Mouse (Mus musculus): ENCODE measurements around the gene Prkcd. TPM values are rescaled to one million over a fixed set of nuclear protein-coding genes. Genes with fewer than 3 reads are reported as not detected.
"Not testable (repeated sequence)": the region's sequence is repeated elsewhere in the genome, so short reads cannot be mapped to it uniquely, and the experiment has no call there.

Gene Prkcd
- polyA plus RNA-seq, 1 experiment from 2014 or later: 34.6 TPM

- ATAC-seq: no peak
- no peak overlapping the region for H3K27ac ChIP-seq (ENCODE audit: low read length)
- 89% methylated on average over 5 of the region's 5 CpGs for WGBS
Measured at GRCm38 (mm10) chr14:30585323-30585722, 40.7 kb downstream of the Prkcd start.

GRCm38 (mm10) chr14:30584497-30585251, 41.3 kb downstream of the Prkcd start:
- Histone ChIP-seq H3K4me1 (replicated peaks; ENCODE audit: control insufficient read depth, insufficient read depth, low read length) (peaks cover 15% of the 10 kb centered on the region), H3K9me3 (ENCODE audit: control insufficient read depth, low read length) (no peaks in the 10 kb centered on the region), H3K27me3 (replicated peaks; ENCODE audit: control insufficient read depth, insufficient read depth, low read length) (no peaks in the 10 kb centered on the region), H3K36me3 (ENCODE audit: control insufficient read depth, insufficient read depth) (no peaks in the 10 kb centered on the region), H3K27ac (ENCODE audit: low read length) (no peak overlapping the region), H3K9ac (replicated peaks; ENCODE audit: low read depth, low read length) (no peak overlapping the region), H3K4me2 (ENCODE audit: low read length) (no peak overlapping the region), H3K4me3 (replicated peaks; ENCODE audit: low read length) (no peak overlapping the region)
- ATAC-seq: no peak
- WGBS: 41% methylated on average over 19 of the region's 19 CpGs

More at GRCm38 (mm10) chr14:30585323-30585722, 40.7 kb downstream of the Prkcd start:
- Histone ChIP-seq H3K4me1 (replicated peaks; ENCODE audit: control insufficient read depth, insufficient read depth, low read length) (peaks cover 15% of the 10 kb centered on the region), H3K27me3 (replicated peaks; ENCODE audit: control insufficient read depth, insufficient read depth, low read length) (no peaks in the 10 kb centered on the region), H3K9me3 (ENCODE audit: control insufficient read depth, low read length) (no peaks in the 10 kb centered on the region), H3K4me3 (replicated peaks; ENCODE audit: low read length) (no peak overlapping the region), H3K9ac (replicated peaks; ENCODE audit: low read depth, low read length) (no peak overlapping the region), H3K36me3 (ENCODE audit: control insufficient read depth, insufficient read depth) (no peaks in the 10 kb centered on the region), H3K4me2 (ENCODE audit: low read length) (no peak overlapping the region)

- Histone ChIP-seq H3K9me3 (ENCODE audit: control insufficient read depth, low read length) (no peaks in the 10 kb centered on the region), H3K4me2 (ENCODE audit: low read length) (no peak overlapping the region), H3K4me3 (replicated peaks; ENCODE audit: low read length) (no peak overlapping the region), H3K27ac (ENCODE audit: low read length) (no peak overlapping the region), H3K4me1 (replicated peaks; ENCODE audit: control insufficient read depth, insufficient read depth, low read length) (peaks cover 15% of the 10 kb centered on the region), H3K36me3 (ENCODE audit: control insufficient read depth, insufficient read depth) (no peaks in the 10 kb centered on the region), H3K27me3 (replicated peaks; ENCODE audit: control insufficient read depth, insufficient read depth, low read length) (no peaks in the 10 kb centered on the region), H3K9ac (replicated peaks; ENCODE audit: low read depth, low read length) (no peak overlapping the region)
- WGBS: 67% methylated on average over 2 of the region's 2 CpGs
- ATAC-seq: no peak
Measured at GRCm38 (mm10) chr14:30584077-30584476, 41.9 kb downstream of the Prkcd start.

- Histone ChIP-seq H3K9me3 (ENCODE audit: control insufficient read depth, low read length) (no peaks in the 10 kb centered on the region), H3K27ac (ENCODE audit: low read length) (no peak overlapping the region), H3K4me2 (ENCODE audit: low read length) (no peak overlapping the region), H3K4me3 (replicated peaks; ENCODE audit: low read length) (no peak overlapping the region), H3K36me3 (ENCODE audit: control insufficient read depth, insufficient read depth) (peaks cover 3% of the 10 kb centered on the region), H3K4me1 (replicated peaks; ENCODE audit: control insufficient read depth, insufficient read depth, low read length) (peaks cover under 1% of the 10 kb centered on the region), H3K9ac (replicated peaks; ENCODE audit: low read depth, low read length) (no peak overlapping the region), H3K27me3 (replicated peaks; ENCODE audit: control insufficient read depth, insufficient read depth, low read length) (no peaks in the 10 kb centered on the region)
- no peak for ATAC-seq
- 65% methylated on average over 1 of the region's 1 CpGs for WGBS
Measured at GRCm38 (mm10) chr14:30581238-30581637, 44.8 kb downstream of the Prkcd start.

DNA sequence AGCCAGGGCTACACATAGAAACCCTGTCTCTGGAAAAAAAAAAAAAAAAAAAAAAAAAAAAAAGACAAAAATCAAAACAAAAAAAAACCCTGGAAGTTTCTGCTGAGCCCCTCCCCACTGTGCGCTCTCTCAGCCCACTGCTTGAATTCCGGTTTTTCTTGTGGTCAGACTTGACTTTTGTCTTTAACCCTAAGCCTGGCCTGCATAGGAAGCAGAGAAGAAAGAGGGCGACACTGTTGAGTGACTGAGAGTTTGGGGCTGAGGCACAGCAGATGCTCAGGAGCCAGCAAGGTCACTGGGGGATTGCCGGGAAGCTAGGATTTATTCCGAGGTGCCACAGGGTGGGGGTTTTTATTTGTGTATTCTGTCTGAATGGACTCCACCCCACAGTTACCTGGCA, 46.1 kb downstream of the Prkcd start:
- Histone ChIP-seq H3K4me3 (replicated peaks; ENCODE audit: low read length) (no peak overlapping the region), H3K36me3 (ENCODE audit: control insufficient read depth, insufficient read depth) (peaks cover 10% of the 10 kb centered on the region), H3K27ac (ENCODE audit: low read length) (no peak overlapping the region), H3K4me1 (replicated peaks; ENCODE audit: control insufficient read depth, insufficient read depth, low read length) (no peaks in the 10 kb centered on the region), H3K9ac (replicated peaks; ENCODE audit: low read depth, low read length) (no peak overlapping the region), H3K9me3 (ENCODE audit: control insufficient read depth, low read length) (no peaks in the 10 kb centered on the region), H3K27me3 (replicated peaks; ENCODE audit: control insufficient read depth, insufficient read depth, low read length) (no peaks in the 10 kb centered on the region), H3K4me2 (ENCODE audit: low read length) (no peak overlapping the region)
- ATAC-seq: no peak
- 38% methylated on average over 5 of the region's 5 CpGs for WGBS

GRCm38 (mm10) chr14:30579180-30579579, 46.8 kb downstream of the Prkcd start:
- H3K4me1 ChIP-seq (replicated peaks; ENCODE audit: control insufficient read depth, insufficient read depth, low read length): no peaks in the 10 kb centered on the region
- no peak overlapping the region for H3K4me2 ChIP-seq (ENCODE audit: low read length)
- 76% methylated on average over 5 of the region's 5 CpGs for WGBS
- no peak overlapping the region for H3K9ac ChIP-seq (replicated peaks; ENCODE audit: low read depth, low read length)
- H3K4me3 ChIP-seq (replicated peaks; ENCODE audit: low read length): no peak overlapping the region
- H3K36me3 ChIP-seq (ENCODE audit: control insufficient read depth, insufficient read depth): peaks cover 11% of the 10 kb centered on the region
- H3K9me3 ChIP-seq (ENCODE audit: control insufficient read depth, low read length): no peaks in the 10 kb centered on the region
- no peaks in the 10 kb centered on the region for H3K27me3 ChIP-seq (replicated peaks; ENCODE audit: control insufficient read depth, insufficient read depth, low read length)
- H3K27ac ChIP-seq (ENCODE audit: low read length): no peak overlapping the region
- ATAC-seq: no peak

DNA sequence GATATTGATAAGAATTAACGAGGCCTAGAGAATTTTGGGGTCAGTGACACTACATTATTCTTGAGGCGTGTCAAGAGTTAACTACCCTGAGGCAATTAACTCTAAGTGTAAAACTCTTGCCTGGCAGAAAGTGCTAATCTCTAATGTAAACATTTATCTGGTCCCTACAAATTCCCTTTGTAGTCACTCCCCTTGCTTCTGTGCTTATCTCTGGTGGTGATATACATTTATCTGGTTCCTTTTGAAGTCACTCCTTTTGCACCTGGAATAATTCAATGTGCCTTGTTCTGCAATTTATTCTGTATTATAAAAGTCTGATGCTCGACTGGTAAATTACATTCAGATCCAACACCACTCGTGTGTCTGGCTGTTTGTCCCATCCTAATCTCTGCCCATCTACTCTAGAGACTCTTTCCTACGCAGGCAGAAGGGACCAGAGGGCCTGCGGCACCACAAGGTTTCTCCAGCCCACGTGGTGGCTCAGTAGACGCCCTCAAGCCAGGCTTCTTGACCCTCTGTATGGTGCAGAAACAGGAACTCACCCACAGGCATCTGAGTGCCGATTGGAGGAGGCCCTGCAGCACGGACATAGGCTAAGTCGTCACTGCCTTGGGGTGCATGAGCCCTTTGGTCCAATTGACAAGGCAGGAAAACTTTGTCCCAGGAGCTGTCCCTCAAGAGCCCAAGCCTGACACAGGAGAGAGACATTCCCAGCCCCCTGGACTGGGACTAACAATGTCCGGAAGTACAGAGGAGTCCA, 48.5 kb downstream of the Prkcd start:
- not testable (repeated sequence) for H3K4me3 ChIP-seq (replicated peaks; ENCODE audit: low read length); H3K9me3 ChIP-seq (ENCODE audit: control insufficient read depth, low read length); H3K9ac ChIP-seq (replicated peaks; ENCODE audit: low read depth, low read length); H3K27me3 ChIP-seq (replicated peaks; ENCODE audit: control insufficient read depth, insufficient read depth, low read length); H3K27ac ChIP-seq (ENCODE audit: low read length); ATAC-seq; H3K4me2 ChIP-seq (ENCODE audit: low read length); H3K4me1 ChIP-seq (replicated peaks; ENCODE audit: control insufficient read depth, insufficient read depth, low read length)
- peaks cover 19% of the 10 kb centered on the region for H3K36me3 ChIP-seq (ENCODE audit: control insufficient read depth, insufficient read depth)
- 54% methylated on average over 10 of the region's 12 CpGs for WGBS

DNA sequence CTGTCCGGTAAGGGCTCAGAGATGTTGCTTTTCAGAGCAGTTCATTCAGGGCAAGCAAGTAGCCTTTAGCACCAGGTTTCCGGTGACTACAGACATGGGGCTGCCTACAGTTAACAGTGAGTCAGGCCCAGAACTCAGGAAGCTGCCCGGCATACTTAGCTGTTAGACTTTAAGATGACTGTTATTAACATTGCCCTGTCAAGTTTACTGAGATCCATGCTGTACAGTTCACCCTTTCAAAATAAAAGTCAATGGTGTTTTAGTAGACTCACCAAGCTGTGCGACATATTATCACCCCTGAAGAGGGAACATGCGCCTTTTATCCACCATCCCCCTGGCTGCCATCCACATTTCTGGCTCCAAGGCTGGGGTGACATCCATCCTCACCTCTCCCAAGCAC, 49.8 kb downstream of the Prkcd start:
- no peak for ATAC-seq
- no peaks in the 10 kb centered on the region for H3K9me3 ChIP-seq (ENCODE audit: control insufficient read depth, low read length)
- H3K4me2 ChIP-seq (ENCODE audit: low read length): no peak overlapping the region
- H3K4me3 ChIP-seq (replicated peaks; ENCODE audit: low read length): no peak overlapping the region
- WGBS: 76% methylated on average over 5 of the region's 5 CpGs
- no peak overlapping the region for H3K27ac ChIP-seq (ENCODE audit: low read length)
- H3K27me3 ChIP-seq (replicated peaks; ENCODE audit: control insufficient read depth, insufficient read depth, low read length): no peaks in the 10 kb centered on the region
- no peak overlapping the region for H3K9ac ChIP-seq (replicated peaks; ENCODE audit: low read depth, low read length)
- no peaks in the 10 kb centered on the region for H3K4me1 ChIP-seq (replicated peaks; ENCODE audit: control insufficient read depth, insufficient read depth, low read length)
- peaks cover 25% of the 10 kb centered on the region for H3K36me3 ChIP-seq (ENCODE audit: control insufficient read depth, insufficient read depth)

GRCm38 (mm10) chr14:30575791-30576190, 50.2 kb downstream of the Prkcd start:
- H3K36me3 ChIP-seq (ENCODE audit: control insufficient read depth, insufficient read depth): peaks cover 29% of the 10 kb centered on the region
- ATAC-seq: no peak
- H3K4me3 ChIP-seq (replicated peaks; ENCODE audit: low read length): no peak overlapping the region
- H3K4me2 ChIP-seq (ENCODE audit: low read length): no peak overlapping the region
- 83% methylated on average over 7 of the region's 7 CpGs for WGBS
- H3K27me3 ChIP-seq (replicated peaks; ENCODE audit: control insufficient read depth, insufficient read depth, low read length): no peaks in the 10 kb centered on the region
- no peak overlapping the region for H3K9ac ChIP-seq (replicated peaks; ENCODE audit: low read depth, low read length)
- H3K27ac ChIP-seq (ENCODE audit: low read length): no peak overlapping the region
- H3K4me1 ChIP-seq (replicated peaks; ENCODE audit: control insufficient read depth, insufficient read depth, low read length): no peaks in the 10 kb centered on the region
- H3K9me3 ChIP-seq (ENCODE audit: control insufficient read depth, low read length): no peaks in the 10 kb centered on the region

Measured in forebrain, embryonic 16.5 days (tissue).